Mouse (Mus musculus) naive thymus-derived CD4-positive, alpha-beta T cell, adult 2 months (primary cell): Measurements from ENCODE around the gene Lrrc17.

Experiments
- DNase-seq: peaks from one replicate; pipeline ENCODE4 v3.0.0-alpha.2; 2011; ENCODE audit warnings: low read depth

The Lrrc17 gene

GRCm38 (mm10) chr5:21543409-21544201 is at the start of gene Lrrc17:
Gene Lrrc17 (plus strand): TSS chr5:21543559.
- DNase-seq, result no peak

DNA sequence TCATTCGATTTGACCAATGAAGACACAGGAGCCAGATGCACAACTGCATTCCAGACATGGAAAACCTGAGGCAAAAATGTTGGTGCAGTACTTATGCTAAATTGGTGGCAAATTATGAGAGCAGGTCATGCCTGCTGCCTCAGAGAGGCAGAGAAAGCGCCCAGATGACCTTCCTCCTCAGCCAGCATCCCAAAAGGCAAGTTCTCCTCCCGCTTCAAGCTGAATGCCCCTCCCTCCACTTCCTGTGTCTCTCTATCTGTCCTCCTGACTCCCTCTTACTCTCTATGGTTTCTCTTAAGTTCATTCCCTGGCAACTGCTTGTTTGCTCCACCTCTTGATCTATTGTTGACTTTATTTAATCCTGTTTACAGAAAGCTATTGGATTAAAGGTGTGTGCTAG is 48.6 kb upstream of the Lrrc17 start:
- DNase-seq, result no peak

DNA sequence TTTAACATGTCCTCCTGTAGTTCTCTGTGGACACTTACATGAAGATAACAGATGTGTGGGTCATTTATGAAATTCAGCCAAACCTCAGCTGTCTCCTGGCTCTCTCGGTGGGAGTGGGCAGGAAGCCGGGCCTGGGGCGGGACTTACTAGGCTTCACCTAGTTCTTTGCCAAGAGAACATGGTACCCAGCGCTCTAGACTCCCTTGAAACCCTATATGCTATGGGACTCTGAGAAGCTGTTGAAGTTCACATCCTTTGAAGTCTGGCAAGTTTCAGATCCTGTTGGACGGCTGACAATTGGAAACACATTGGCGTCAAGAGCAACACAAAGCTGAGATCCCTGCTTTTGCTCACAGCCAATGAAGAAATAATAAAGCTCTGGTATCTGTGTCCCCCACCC is 47.0 kb upstream of the Lrrc17 start:
- DNase-seq, result no peak

- DNase-seq, result no peak
These were observed 46.5 kb upstream of the Lrrc17 start for GRCm38 (mm10) chr5:21496881-21497280.

DNA sequence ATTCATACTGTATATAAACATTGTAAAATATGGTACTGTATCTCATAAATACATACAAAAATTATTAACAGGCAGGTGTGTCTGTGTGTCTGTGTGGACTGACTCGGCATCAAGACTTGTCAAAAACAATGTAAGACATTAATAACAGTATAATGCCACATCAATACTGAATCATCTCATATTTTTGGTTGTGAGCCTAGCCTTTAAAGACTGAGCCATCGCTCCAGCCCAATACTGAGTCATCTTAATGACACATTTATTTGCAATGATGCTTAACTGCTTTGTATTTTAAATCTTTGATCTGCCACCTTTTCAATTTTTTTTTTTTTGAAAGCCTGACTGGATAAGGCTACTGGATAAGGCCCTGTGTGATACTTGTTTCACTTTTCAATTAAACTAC is 44.9 kb upstream of the Lrrc17 start:
- DNase-seq, result no peak

DNA sequence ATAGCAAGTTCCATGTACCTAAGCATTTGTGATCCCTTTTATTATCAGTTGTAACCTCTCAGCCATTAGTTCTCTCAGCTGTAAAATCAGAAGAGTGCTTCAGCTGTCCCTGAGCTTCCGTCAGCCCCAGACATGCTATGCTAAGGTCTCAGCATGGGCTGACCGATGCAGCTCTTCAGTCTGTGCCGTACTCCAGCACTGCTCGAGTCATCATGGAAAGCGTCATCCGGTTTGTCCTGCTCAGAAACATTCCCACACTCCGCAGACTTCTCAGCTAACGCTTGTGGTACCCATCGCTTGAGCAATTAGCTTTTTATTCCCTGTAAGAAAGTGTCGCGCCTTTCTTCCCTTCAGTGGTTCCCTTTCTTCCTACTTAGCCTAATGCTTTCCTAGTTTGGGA is 44.4 kb upstream of the Lrrc17 start:
- no peak for DNase-seq

DNA sequence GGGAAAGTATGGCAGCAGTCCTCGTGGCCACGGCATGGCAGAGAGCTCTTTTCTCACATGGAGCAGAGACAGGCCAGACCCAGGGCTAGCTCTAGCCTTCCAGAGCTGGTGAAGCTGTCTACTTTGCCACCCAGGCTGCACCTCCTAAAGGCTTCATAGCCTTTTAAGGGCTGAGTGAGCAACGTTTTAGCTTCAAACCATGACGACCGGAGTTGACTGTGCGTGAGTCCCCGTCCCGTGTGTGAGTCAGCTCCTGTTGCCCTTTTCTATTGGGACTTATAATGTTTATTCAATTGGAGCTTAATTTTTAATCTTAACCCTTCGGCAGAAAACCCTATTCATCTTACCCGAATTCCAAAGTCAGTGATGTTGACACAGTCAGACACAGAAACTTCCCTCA is 43.2 kb upstream of the Lrrc17 start:
- no peak for DNase-seq

DNA sequence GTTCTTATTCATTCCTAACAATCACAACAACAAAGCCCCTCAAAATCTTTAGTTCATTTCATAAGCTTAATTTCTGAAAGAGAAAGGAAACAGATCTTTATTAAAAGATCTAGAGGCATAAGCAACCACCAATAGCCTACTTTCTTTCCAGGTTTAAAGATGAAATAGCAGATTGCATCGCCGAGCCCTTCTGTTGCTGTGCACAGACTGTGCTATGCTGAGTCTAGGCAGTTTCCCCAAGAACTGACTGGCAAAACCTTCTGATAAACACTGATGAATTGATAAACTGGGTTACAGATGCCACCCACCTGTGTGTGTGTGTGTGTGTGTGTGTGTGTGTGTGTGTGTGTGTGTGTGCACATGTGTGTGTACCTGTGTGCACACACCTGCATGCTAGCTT is 42.4 kb upstream of the Lrrc17 start:
- DNase-seq, result no peak

- DNase-seq, result no peak
These were observed 40.3 kb upstream of the Lrrc17 start for GRCm38 (mm10) chr5:21502936-21503610.

GRCm38 (mm10) chr5:21505159-21505558 is 38.2 kb upstream of the Lrrc17 start:
- no peak for DNase-seq

GRCm38 (mm10) chr5:21506887-21507286 is 36.5 kb upstream of the Lrrc17 start:
- no peak for DNase-seq

DNA sequence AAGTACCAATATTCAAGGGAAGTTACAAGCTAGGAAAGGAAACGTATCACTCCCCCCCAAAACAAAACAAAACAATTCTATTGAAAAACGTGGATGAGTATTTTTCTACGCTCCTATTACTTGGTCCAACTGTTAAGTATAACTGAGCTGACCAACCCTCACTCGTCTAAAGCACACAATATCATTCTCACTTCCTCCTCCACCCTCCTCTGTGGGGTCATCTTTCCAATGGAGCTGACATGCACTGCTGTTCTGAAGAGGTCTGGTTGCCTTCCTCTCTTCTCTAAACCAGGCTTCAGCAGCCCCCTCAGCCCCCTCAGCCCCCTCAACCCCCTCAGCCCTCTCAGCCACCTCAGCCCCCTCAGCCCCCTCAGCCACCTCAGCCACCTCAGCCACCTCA is 33.6 kb upstream of the Lrrc17 start:
- DNase-seq, result no peak

- no peak for DNase-seq
These were observed 30.0 kb upstream of the Lrrc17 start for GRCm38 (mm10) chr5:21513363-21513762.

- DNase-seq, result peak; percentile 3
These were observed 25.8 kb upstream of the Lrrc17 start for GRCm38 (mm10) chr5:21517562-21517961.

GRCm38 (mm10) chr5:21518207-21518606 is 25.2 kb upstream of the Lrrc17 start:
- DNase-seq, result no peak

DNA sequence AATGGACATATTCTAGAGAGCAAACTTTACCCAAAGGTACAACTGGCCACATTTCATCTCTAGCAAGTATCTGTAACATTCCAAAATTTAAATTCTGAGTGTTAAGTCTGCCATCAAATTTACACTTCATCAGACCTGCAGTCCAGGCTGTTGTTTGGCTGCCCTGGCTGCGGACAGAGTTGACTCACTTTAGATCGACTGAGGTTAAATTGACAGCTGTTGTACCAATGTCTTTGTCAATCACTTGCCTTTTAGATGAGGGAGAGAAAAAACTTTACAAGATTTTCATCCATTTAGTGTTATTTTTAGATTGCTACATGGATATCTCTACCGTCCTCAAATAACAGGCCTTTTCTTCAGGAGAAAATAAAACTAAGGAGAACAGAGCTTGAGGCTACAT is 24.2 kb upstream of the Lrrc17 start:
- DNase-seq, result no peak

DNA sequence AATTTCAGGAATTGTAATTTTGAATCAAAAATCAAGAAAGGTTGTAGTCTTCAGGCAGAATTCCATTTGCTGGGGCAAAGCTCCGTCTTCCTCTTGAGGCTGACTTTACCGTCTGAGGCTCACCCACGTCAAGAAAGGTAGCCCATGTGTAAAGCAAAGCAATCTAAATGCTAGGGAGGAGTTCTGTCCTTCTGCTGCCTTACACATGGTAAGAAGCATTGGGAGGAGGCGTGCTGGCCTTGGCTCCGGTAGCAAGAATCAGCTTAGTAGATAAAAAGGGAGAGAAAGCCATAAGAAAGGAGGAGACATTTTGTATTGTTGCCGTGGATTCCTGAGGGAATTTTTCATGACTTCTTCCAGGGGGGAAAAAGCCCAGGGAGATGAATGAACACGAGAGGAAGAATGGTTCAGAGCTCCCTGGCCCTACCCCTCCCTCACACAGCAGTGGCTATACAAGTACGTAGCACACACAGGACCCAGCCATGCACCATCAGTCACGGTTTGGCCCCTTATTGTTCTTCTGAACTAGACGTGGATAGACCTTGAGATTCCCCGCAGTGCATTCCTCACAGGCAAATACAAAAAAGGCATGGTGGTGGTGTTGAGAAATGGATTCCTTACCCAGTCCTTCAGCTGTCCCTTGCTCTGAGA is 16.4 kb upstream of the Lrrc17 start:
- no peak for DNase-seq

DNA sequence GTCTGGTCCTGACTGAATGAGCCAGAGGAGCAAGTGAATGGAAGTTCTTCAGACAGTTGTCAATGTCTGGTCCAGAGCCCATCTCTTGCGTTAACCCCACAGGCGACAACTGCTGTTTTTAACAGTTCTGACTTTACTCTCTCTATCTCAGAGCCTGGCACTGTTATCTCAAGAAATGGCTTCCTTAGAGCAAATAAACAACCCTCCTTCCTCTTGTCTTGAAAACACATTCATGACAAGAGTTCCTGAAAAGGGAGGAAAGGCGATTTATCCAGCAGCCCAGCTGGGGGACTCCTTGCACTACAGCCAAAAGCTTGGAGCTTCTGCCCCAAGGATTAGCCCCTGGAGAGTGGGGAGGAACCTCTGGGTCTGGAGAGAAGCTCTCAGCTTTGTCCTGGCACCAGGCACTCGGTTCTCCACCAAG is 15.9 kb upstream of the Lrrc17 start:
- DNase-seq, result no peak

DNA sequence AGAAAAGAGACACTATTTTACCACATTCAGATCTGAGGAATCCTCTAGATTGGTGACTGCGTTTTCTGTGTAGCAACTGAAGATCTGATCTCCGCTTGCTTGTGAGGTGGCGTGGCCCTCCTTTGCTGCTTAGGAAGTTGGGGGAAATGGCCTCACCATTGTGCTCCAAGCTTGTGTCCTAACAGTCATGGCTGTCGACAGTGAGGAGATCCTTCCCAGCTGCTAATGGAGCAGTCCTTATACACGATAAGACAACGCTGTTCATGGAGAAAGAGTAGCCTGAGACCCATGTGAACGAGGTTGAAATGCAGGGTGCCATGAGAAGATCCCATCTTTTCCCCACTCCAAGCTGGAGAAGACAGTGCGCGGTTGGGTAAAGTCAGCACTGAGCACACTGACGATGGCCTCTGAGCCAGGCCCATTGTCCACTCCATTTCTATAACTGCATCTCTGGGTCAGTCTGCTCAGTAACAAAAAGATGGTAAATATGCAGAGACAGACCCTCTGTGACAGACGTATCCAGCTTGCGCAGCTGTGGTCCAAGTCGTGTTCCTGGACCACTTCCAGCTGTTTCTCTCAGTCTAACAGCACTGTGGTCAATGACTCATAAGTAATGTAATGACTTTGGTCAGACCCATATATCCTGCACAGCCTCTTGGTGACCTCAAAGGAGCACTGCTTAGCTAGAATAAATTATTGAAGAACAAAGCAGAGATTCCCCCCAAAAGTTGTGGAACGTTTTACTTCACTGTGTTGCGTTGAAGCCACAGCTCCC is 15.1 kb upstream of the Lrrc17 start:
- DNase-seq, result no peak

- DNase-seq, result no peak
These were observed 14.1 kb upstream of the Lrrc17 start for GRCm38 (mm10) chr5:21529110-21529720.

GRCm38 (mm10) chr5:21532126-21532525 is 11.2 kb upstream of the Lrrc17 start:
- DNase-seq, result no peak

- DNase-seq, result no peak
These were observed 10.4 kb upstream of the Lrrc17 start for GRCm38 (mm10) chr5:21532921-21533320.
